Mouse (Mus musculus) megakaryocyte-erythroid progenitor cell, adult 5-6 weeks (primary cell): ENCODE data around the gene Olfr1445. TPM values are rescaled to one million over a fixed set of nuclear protein-coding genes. Genes with fewer than 3 reads are reported as not detected.

Experiments used
- ATAC-seq: replicated peaks from 2 replicates; pipeline ENCODE4 v1.8.0; 2016; ENCODE audit warnings: mild to moderate bottlenecking, inconsistent platforms; ENCODE audit not compliant: severe bottlenecking, poor library complexity, low FRiP score, low TSS enrichment
- total RNA-seq, 2 experiments: library from RNA; stranded (forward) in 1 of 2; stranded (reverse) in 1 of 2; fragments of 200-1000, 215-1000 nt in 1 of 2; fragments of >200 nt in 1 of 2; fragmentation: Nextera tagmentation in 1 of 2; gene quantifications; 2 replicates each; pipeline ENCODE4 v1.2.3; 2014 to 2017

Gene Olfr1445
- not detected in 2 replicates for total RNA-seq (2014; fragmentation: Nextera tagmentation)
- total RNA-seq (2017) = not detected in 2 replicates

- ATAC-seq = no peak
Observed at GRCm38 (mm10) chr19:12883555-12883954, at the start of gene Olfr1445. TSS of gene Olfr1445 (plus strand) at chr19:12883855.

DNA sequence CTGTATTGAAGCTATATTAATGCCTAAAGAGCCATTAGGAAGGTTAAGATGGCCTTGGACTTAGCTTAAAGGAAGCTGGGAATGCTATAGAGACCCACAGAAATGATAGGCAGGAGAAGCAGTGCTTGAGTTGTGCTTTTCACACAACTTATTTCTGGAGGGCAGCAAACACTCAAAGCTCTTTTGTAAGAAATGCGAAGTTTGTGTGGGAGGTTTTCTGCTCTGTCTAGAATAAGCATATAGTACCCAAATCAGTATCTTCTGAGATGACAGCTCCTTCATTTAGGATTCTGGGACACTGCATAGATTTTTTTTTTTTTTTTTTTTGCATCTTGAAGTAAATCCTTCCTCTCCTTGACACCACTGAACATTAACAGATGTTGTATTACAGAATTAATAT, 45.1 kb upstream of the Olfr1445 start:
- ATAC-seq = no peak

GRCm38 (mm10) chr19:12846382-12846781, 37.3 kb upstream of the Olfr1445 start, which contains the start of gene Gm5244:
TSS of gene Gm5244 (plus strand) at chr19:12846682.
- no peak for ATAC-seq

GRCm38 (mm10) chr19:12856983-12857382, 26.7 kb upstream of the Olfr1445 start, which contains the start of gene Olfr1444:
TSS of gene Olfr1444 (plus strand) at chr19:12857283.
- no peak for ATAC-seq

- ATAC-seq = no peak
Observed at GRCm38 (mm10) chr19:12893424-12893823, 9.8 kb downstream of the Olfr1445 start, which contains the start of gene Olfr1446. TSS of gene Olfr1446 (minus strand) at chr19:12893524.

GRCm38 (mm10) chr19:12903643-12904042, 20.0 kb downstream of the Olfr1445 start, which contains the start of gene Olfr1447:
TSS of gene Olfr1447 (minus strand) at chr19:12903743.
- no peak for ATAC-seq

DNA sequence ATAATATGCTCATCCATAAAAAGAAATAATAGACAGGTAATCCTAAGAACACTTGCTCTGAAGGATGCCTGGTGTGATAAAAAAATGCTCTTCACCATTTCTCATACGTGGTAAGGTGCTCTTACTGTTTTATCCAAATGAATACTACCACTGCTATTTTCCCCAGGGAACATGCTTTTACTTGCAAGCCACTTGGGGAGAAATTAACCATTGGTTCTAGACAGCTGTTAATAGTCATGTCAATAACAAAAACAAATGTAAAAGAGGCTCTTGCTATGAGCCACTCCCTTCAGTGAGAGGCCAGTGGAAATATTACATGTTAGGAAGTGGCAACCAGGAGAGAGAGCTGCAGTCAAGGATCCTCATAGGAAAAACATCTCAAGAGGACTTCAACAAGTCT, 40.7 kb downstream of the Olfr1445 start, which contains the start of gene Olfr1448:
Olfr1448 (minus strand) TSS at position 101 of the 400 bp plus-strand sequence.
- no peak for ATAC-seq

GRCm38 (mm10) chr19:12930540-12930939, 46.9 kb downstream of the Olfr1445 start, which contains the start of gene Olfr1449:
TSS of gene Olfr1449 (plus strand) at chr19:12930840.
- ATAC-seq = no peak

Other genes starting within 250 kb of the Olfr1445 start
- gene Olfr1442, start 213.4 kb upstream of the Olfr1445 start, total RNA-seq (2014; fragmentation: Nextera tagmentation) = not detected in 2 replicates
- gene Olfr1442, start 213.4 kb upstream of the Olfr1445 start, total RNA-seq (2017) = not detected in 2 replicates
- not detected in 2 replicates for gene Olfr1443, start 205.7 kb upstream of the Olfr1445 start, total RNA-seq (2014; fragmentation: Nextera tagmentation)
- not detected in 2 replicates for gene Olfr1443, start 205.7 kb upstream of the Olfr1445 start, total RNA-seq (2017)
- not detected in 2 replicates for gene Keg1, start 188.1 kb upstream of the Olfr1445 start, total RNA-seq (2014; fragmentation: Nextera tagmentation)
- gene Keg1, start 188.1 kb upstream of the Olfr1445 start, total RNA-seq (2017) = not detected in 2 replicates
- 7.3 and 13.5 TPM in 2 replicates for gene Cntf, start 118.2 kb upstream of the Olfr1445 start, total RNA-seq (2014; fragmentation: Nextera tagmentation)
- 1.3 and 2.1 TPM in 2 replicates for gene Cntf, start 118.2 kb upstream of the Olfr1445 start, total RNA-seq (2017)
- 62.4 and 66.6 TPM in 2 replicates for gene Zfp91, start 87.7 kb upstream of the Olfr1445 start, total RNA-seq (2014; fragmentation: Nextera tagmentation)
- gene Zfp91, start 87.7 kb upstream of the Olfr1445 start, total RNA-seq (2017) = 105 and 123 TPM in 2 replicates
- 0.50 and 0.64 TPM in 2 replicates for gene Lpxn, start 87.7 kb upstream of the Olfr1445 start, total RNA-seq (2014; fragmentation: Nextera tagmentation)
- gene Lpxn, start 87.7 kb upstream of the Olfr1445 start, total RNA-seq (2017) = 0.80 and 3.6 TPM in 2 replicates
- not detected in 2 replicates for gene Gm5244, start 37.2 kb upstream of the Olfr1445 start, total RNA-seq (2014; fragmentation: Nextera tagmentation)
- gene Gm5244, start 37.2 kb upstream of the Olfr1445 start, total RNA-seq (2017) = not detected in 2 replicates
- gene Olfr1444, start 26.6 kb upstream of the Olfr1445 start, total RNA-seq (2014; fragmentation: Nextera tagmentation) = not detected in 2 replicates
- gene Olfr1444, start 26.6 kb upstream of the Olfr1445 start, total RNA-seq (2017) = not detected in 2 replicates
- not detected in 2 replicates for gene Olfr1446, start 9.7 kb downstream of the Olfr1445 start, total RNA-seq (2014; fragmentation: Nextera tagmentation)
- not detected in 2 replicates for gene Olfr1446, start 9.7 kb downstream of the Olfr1445 start, total RNA-seq (2017)
- gene Olfr1447, start 19.9 kb downstream of the Olfr1445 start, total RNA-seq (2014; fragmentation: Nextera tagmentation) = not detected in 2 replicates
- not detected in 2 replicates for gene Olfr1447, start 19.9 kb downstream of the Olfr1445 start, total RNA-seq (2017)
- not detected in 2 replicates for gene Olfr1448, start 40.6 kb downstream of the Olfr1445 start, total RNA-seq (2014; fragmentation: Nextera tagmentation)
- not detected in 2 replicates for gene Olfr1448, start 40.6 kb downstream of the Olfr1445 start, total RNA-seq (2017)
- not detected in 2 replicates for gene Olfr1449, start 47.0 kb downstream of the Olfr1445 start, total RNA-seq (2014; fragmentation: Nextera tagmentation)
- not detected in 2 replicates for gene Olfr1449, start 47.0 kb downstream of the Olfr1445 start, total RNA-seq (2017)
- gene Olfr1450, start 66.4 kb downstream of the Olfr1445 start, total RNA-seq (2014; fragmentation: Nextera tagmentation) = not detected in 2 replicates
- not detected in 2 replicates for gene Olfr1450, start 66.4 kb downstream of the Olfr1445 start, total RNA-seq (2017)
- gene Olfr1451, start 111.2 kb downstream of the Olfr1445 start, total RNA-seq (2014; fragmentation: Nextera tagmentation) = not detected in 2 replicates
- not detected in 2 replicates for gene Olfr1451, start 111.2 kb downstream of the Olfr1445 start, total RNA-seq (2017)
- not detected in 2 replicates for gene Olfr1453, start 144.5 kb downstream of the Olfr1445 start, total RNA-seq (2014; fragmentation: Nextera tagmentation)
- gene Olfr1453, start 144.5 kb downstream of the Olfr1445 start, total RNA-seq (2017) = not detected in 2 replicates
- not detected in 2 replicates for gene Olfr1454, start 176.8 kb downstream of the Olfr1445 start, total RNA-seq (2014; fragmentation: Nextera tagmentation)
- not detected in 2 replicates for gene Olfr1454, start 176.8 kb downstream of the Olfr1445 start, total RNA-seq (2017)
- gene Olfr1457, start 214.0 kb downstream of the Olfr1445 start, total RNA-seq (2014; fragmentation: Nextera tagmentation) = not detected in 2 replicates
- not detected in 2 replicates for gene Olfr1457, start 214.0 kb downstream of the Olfr1445 start, total RNA-seq (2017)
- gene Olfr1458, start 222.9 kb downstream of the Olfr1445 start, total RNA-seq (2014; fragmentation: Nextera tagmentation) = not detected in 2 replicates
- gene Olfr1458, start 222.9 kb downstream of the Olfr1445 start, total RNA-seq (2017) = not detected in 2 replicates